Mouse (Mus musculus): ENCODE measurements around the gene Prrg2. TPM values are rescaled to one million over a fixed set of nuclear protein-coding genes. Genes with fewer than 3 reads are reported as not detected.
A peak's percentile ranks its signal among the peaks of the same experiment; 100 is the strongest.

Prrg2 gene
- polyA plus RNA-seq, 1 experiment from 2014 or later, result 17.1 TPM

- peaks cover 35% of the 10 kb centered on the region for H3K36me3 ChIP-seq (ENCODE audit: control insufficient read depth, insufficient read depth, low read length)
- ATAC-seq (ENCODE audit: low FRiP score) (peak; percentile 57), DNase-seq (ENCODE audit: low spot score) (peak; percentile 88)
- no peaks in the 10 kb centered on the region for H3K9me3 ChIP-seq (ENCODE audit: control insufficient read depth, low read length)
- H3K4me3 ChIP-seq (ENCODE audit: low read depth, low read length), result peak overlapping the region; percentile 92
- H3K27ac ChIP-seq (ENCODE audit: low read depth, low read length), result peak overlapping the region; percentile 98
- H3K9ac ChIP-seq (ENCODE audit: low read depth, low read length), result peak overlapping the region; percentile 81
- WGBS, result 4% methylated on average over 16 of the region's 16 CpGs
- no peaks in the 10 kb centered on the region for H3K27me3 ChIP-seq (ENCODE audit: control insufficient read depth, insufficient read depth, low read length)
- H3K4me2 ChIP-seq (replicated peaks; ENCODE audit: low read depth, low read length), result peak overlapping the region; percentile 96
- 0 out of 2 replicates have a peak, but pooled peaks cover 3% of the 10 kb centered on the region for H3K4me1 ChIP-seq (replicated peaks; ENCODE audit: control insufficient read depth, insufficient read depth, low read length)
Observed at GRCm38 (mm10) chr7:45050945-45051600, 11.4 kb downstream of the Prrg2 start.

GRCm38 (mm10) chr7:45048923-45049657 is 13.4 kb downstream of the Prrg2 start:
- ATAC-seq (ENCODE audit: low FRiP score) (no peak), DNase-seq (ENCODE audit: low spot score) (no peak)
- Histone ChIP-seq H3K36me3 (ENCODE audit: control insufficient read depth, insufficient read depth, low read length) (peaks cover 50% of the 10 kb centered on the region), H3K9me3 (ENCODE audit: control insufficient read depth, low read length) (no peaks in the 10 kb centered on the region), H3K27ac (ENCODE audit: low read depth, low read length) (no peak overlapping the region), H3K27me3 (ENCODE audit: control insufficient read depth, insufficient read depth, low read length) (no peaks in the 10 kb centered on the region), H3K4me2 (replicated peaks; ENCODE audit: low read depth, low read length) (no peak overlapping the region), H3K4me3 (ENCODE audit: low read depth, low read length) (no peak overlapping the region), H3K9ac (ENCODE audit: low read depth, low read length) (no peak overlapping the region), H3K4me1 (replicated peaks; ENCODE audit: control insufficient read depth, insufficient read depth, low read length) (0 out of 2 replicates have a peak, but pooled peaks cover 3% of the 10 kb centered on the region)
- WGBS, result 94% methylated on average over 23 of the region's 23 CpGs

GRCm38 (mm10) chr7:45048001-45048890 is 14.2 kb downstream of the Prrg2 start:
- Histone ChIP-seq H3K4me1 (replicated peaks; ENCODE audit: control insufficient read depth, insufficient read depth, low read length) (0 out of 2 replicates have a peak, but pooled peaks cover 3% of the 10 kb centered on the region), H3K4me3 (ENCODE audit: low read depth, low read length) (no peak overlapping the region), H3K36me3 (ENCODE audit: control insufficient read depth, insufficient read depth, low read length) (peaks cover 53% of the 10 kb centered on the region), H3K9me3 (ENCODE audit: control insufficient read depth, low read length) (no peaks in the 10 kb centered on the region), H3K9ac (ENCODE audit: low read depth, low read length) (no peak overlapping the region), H3K4me2 (replicated peaks; ENCODE audit: low read depth, low read length) (no peak overlapping the region), H3K27ac (ENCODE audit: low read depth, low read length) (no peak overlapping the region), H3K27me3 (ENCODE audit: control insufficient read depth, insufficient read depth, low read length) (no peaks in the 10 kb centered on the region)
- ATAC-seq (ENCODE audit: low FRiP score) (no peak), DNase-seq (ENCODE audit: low spot score) (no peak)
- WGBS, result 94% methylated on average over 38 of the region's 38 CpGs

GRCm38 (mm10) chr7:45047491-45047890 is 15.0 kb downstream of the Prrg2 start:
- peaks cover 58% of the 10 kb centered on the region for H3K36me3 ChIP-seq (ENCODE audit: control insufficient read depth, insufficient read depth, low read length)
- H3K4me2 ChIP-seq (replicated peaks; ENCODE audit: low read depth, low read length), result no peak overlapping the region
- H3K4me3 ChIP-seq (ENCODE audit: low read depth, low read length), result no peak overlapping the region
- H3K9ac ChIP-seq (ENCODE audit: low read depth, low read length), result no peak overlapping the region
- no peaks in the 10 kb centered on the region for H3K9me3 ChIP-seq (ENCODE audit: control insufficient read depth, low read length)
- DNase-seq (ENCODE audit: low spot score) (no peak), ATAC-seq (ENCODE audit: low FRiP score) (no peak)
- no peaks in the 10 kb centered on the region for H3K27me3 ChIP-seq (ENCODE audit: control insufficient read depth, insufficient read depth, low read length)
- 97% methylated on average over 14 of the region's 14 CpGs for WGBS
- H3K4me1 ChIP-seq (replicated peaks; ENCODE audit: control insufficient read depth, insufficient read depth, low read length), result 0 out of 2 replicates have a peak, but pooled peaks cover 3% of the 10 kb centered on the region
- H3K27ac ChIP-seq (ENCODE audit: low read depth, low read length), result no peak overlapping the region

GRCm38 (mm10) chr7:45046853-45047350 is 15.6 kb downstream of the Prrg2 start:
- Histone ChIP-seq H3K4me1 (replicated peaks; ENCODE audit: control insufficient read depth, insufficient read depth, low read length) (0 out of 2 replicates have a peak, but pooled peaks cover 2% of the 10 kb centered on the region), H3K4me2 (replicated peaks; ENCODE audit: low read depth, low read length) (no peak overlapping the region), H3K27me3 (ENCODE audit: control insufficient read depth, insufficient read depth, low read length) (no peaks in the 10 kb centered on the region), H3K27ac (ENCODE audit: low read depth, low read length) (no peak overlapping the region), H3K36me3 (ENCODE audit: control insufficient read depth, insufficient read depth, low read length) (peaks cover 61% of the 10 kb centered on the region), H3K9ac (ENCODE audit: low read depth, low read length) (no peak overlapping the region), H3K9me3 (ENCODE audit: control insufficient read depth, low read length) (no peaks in the 10 kb centered on the region), H3K4me3 (ENCODE audit: low read depth, low read length) (no peak overlapping the region)
- no peak for ATAC-seq (ENCODE audit: low FRiP score)
- DNase-seq (ENCODE audit: low spot score), result no peak
- WGBS, result 97% methylated on average over 26 of the region's 26 CpGs

GRCm38 (mm10) chr7:45045741-45046140 is 16.7 kb downstream of the Prrg2 start:
- 94% methylated on average over 22 of the region's 22 CpGs for WGBS
- ATAC-seq (ENCODE audit: low FRiP score), result no peak

GRCm38 (mm10) chr7:45043307-45043706 is 19.2 kb downstream of the Prrg2 start:
- H3K4me3 ChIP-seq (ENCODE audit: low read depth, low read length), result no peak overlapping the region
- 95% methylated on average over 12 of the region's 14 CpGs for WGBS
- no peaks in the 10 kb centered on the region for H3K27me3 ChIP-seq (ENCODE audit: control insufficient read depth, insufficient read depth, low read length)
- H3K9me3 ChIP-seq (ENCODE audit: control insufficient read depth, low read length), result no peaks in the 10 kb centered on the region
- H3K27ac ChIP-seq (ENCODE audit: low read depth, low read length), result no peak overlapping the region
- H3K36me3 ChIP-seq (ENCODE audit: control insufficient read depth, insufficient read depth, low read length), result peaks cover 55% of the 10 kb centered on the region
- ATAC-seq (ENCODE audit: low FRiP score), result no peak
- H3K4me1 ChIP-seq (replicated peaks; ENCODE audit: control insufficient read depth, insufficient read depth, low read length), result no peaks in the 10 kb centered on the region
- H3K4me2 ChIP-seq (replicated peaks; ENCODE audit: low read depth, low read length), result no peak overlapping the region
- no peak overlapping the region for H3K9ac ChIP-seq (ENCODE audit: low read depth, low read length)
- DNase-seq (ENCODE audit: low spot score), result no peak

More at GRCm38 (mm10) chr7:45045741-45046140, 16.7 kb downstream of the Prrg2 start:
- Histone ChIP-seq H3K27me3 (ENCODE audit: control insufficient read depth, insufficient read depth, low read length) (no peaks in the 10 kb centered on the region), H3K36me3 (ENCODE audit: control insufficient read depth, insufficient read depth, low read length) (peaks cover 66% of the 10 kb centered on the region), H3K9ac (ENCODE audit: low read depth, low read length) (no peak overlapping the region), H3K4me3 (ENCODE audit: low read depth, low read length) (no peak overlapping the region), H3K4me2 (replicated peaks; ENCODE audit: low read depth, low read length) (no peak overlapping the region), H3K27ac (ENCODE audit: low read depth, low read length) (no peak overlapping the region), H3K9me3 (ENCODE audit: control insufficient read depth, low read length) (no peaks in the 10 kb centered on the region), H3K4me1 (replicated peaks; ENCODE audit: control insufficient read depth, insufficient read depth, low read length) (no peaks in the 10 kb centered on the region)
- no peak for DNase-seq (ENCODE audit: low spot score)

- peaks cover 37% of the 10 kb centered on the region for H3K36me3 ChIP-seq (ENCODE audit: control insufficient read depth, insufficient read depth, low read length)
- H3K4me1 ChIP-seq (replicated peaks; ENCODE audit: control insufficient read depth, insufficient read depth, low read length), result no peaks in the 10 kb centered on the region
- DNase-seq (ENCODE audit: low spot score) (no peak), ATAC-seq (ENCODE audit: low FRiP score) (no peak)
- no peak overlapping the region for H3K27ac ChIP-seq (ENCODE audit: low read depth, low read length)
- no peaks in the 10 kb centered on the region for H3K27me3 ChIP-seq (ENCODE audit: control insufficient read depth, insufficient read depth, low read length)
- H3K4me2 ChIP-seq (replicated peaks; ENCODE audit: low read depth, low read length), result no peak overlapping the region
- 92% methylated on average over 9 of the region's 9 CpGs for WGBS
- no peak overlapping the region for H3K4me3 ChIP-seq (ENCODE audit: low read depth, low read length)
- H3K9me3 ChIP-seq (ENCODE audit: control insufficient read depth, low read length), result no peaks in the 10 kb centered on the region
- no peak overlapping the region for H3K9ac ChIP-seq (ENCODE audit: low read depth, low read length)
Observed at GRCm38 (mm10) chr7:45040851-45041250, 21.6 kb downstream of the Prrg2 start.
